21 mouse cellular contexts compared by ENCODE assay signal in the genomic region with DNA sequence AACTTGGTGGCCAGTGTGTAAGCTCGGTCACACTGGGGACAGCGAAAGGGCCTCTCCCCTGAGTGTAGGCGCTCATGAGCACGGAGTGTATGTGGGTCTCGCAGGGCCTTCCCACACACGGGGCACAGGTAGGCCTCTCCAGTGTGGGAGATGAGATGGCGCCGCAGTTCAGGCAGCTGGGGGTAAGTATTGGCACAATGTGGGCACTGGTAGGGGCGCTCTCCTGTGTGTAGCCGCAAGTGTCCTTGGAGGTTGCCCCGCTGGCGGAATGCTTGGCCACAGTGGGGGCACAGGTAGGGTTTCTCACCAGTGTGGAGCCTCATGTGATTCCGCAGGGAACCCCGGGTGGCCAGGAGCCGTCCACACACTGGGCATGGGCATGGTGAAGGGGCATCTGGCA. TPM values are rescaled to one million over a fixed set of nuclear protein-coding genes. Genes with fewer than 3 reads are reported as not detected.
"Had no signal": no experiment of that assay in that cellular context is flagged by ENCODE, and none has a peak within 500 bp of the region (broad histone marks: within the 10 kb centered on the region; RNA-seq: fewer than 3 reads in every experiment).

No protein-coding gene starts in this region.

- H3K9ac ChIP-seq: limb, embryonic 13.5 days; liver, embryonic 14.5 days; liver, postnatal 0 days; lung, embryonic 14.5 days; stomach, embryonic 15.5 days had no signal

- H3K27me3 ChIP-seq: limb, embryonic 13.5 days; stomach, embryonic 15.5 days had no signal

- H3K4me2 ChIP-seq: limb, embryonic 13.5 days; lung, embryonic 14.5 days; stomach, embryonic 15.5 days had no signal

- H3K9me3 ChIP-seq: limb, embryonic 10.5 days; limb, embryonic 13.5 days; stomach, embryonic 15.5 days had no signal

- DNase-seq: kidney, adult 18-20 months; kidney, adult 9 months; kidney, postnatal 25 days; layer of hippocampus, adult 9-11 months; liver; liver, postnatal 0 days; lung, embryonic 14.5 days; midbrain, embryonic 14.5 days had no signal

- ATAC-seq: inflammation-experienced regulatory T-cells, adult 6 months; intestine, embryonic 16.5 days; liver, postnatal 0 days; lung, postnatal 0 days had no signal

- H3K4me3 ChIP-seq: layer of hippocampus, adult 2 months; limb, embryonic 10.5 days; limb, embryonic 13.5 days; stomach, embryonic 15.5 days had no signal

- H3K27ac ChIP-seq: kidney, postnatal 0 days; layer of hippocampus, adult 2 months; limb, embryonic 10.5 days; limb, embryonic 13.5 days; liver, embryonic 14.5 days; macrophage; stomach, embryonic 15.5 days had no signal

RNA-seq across cellular contexts. Expression of a gene that starts 9.1 kb away (rescaled TPM):
- total RNA-seq: layer of hippocampus, postnatal 25 days; megakaryocyte, adult 5-6 weeks; midbrain, postnatal 0 days had no signal
- polyA plus RNA-seq: limb, embryonic 10.5 days; macrophage had no signal
